Mouse (Mus musculus): ENCODE measurements around the gene Gm1113.

DNA sequence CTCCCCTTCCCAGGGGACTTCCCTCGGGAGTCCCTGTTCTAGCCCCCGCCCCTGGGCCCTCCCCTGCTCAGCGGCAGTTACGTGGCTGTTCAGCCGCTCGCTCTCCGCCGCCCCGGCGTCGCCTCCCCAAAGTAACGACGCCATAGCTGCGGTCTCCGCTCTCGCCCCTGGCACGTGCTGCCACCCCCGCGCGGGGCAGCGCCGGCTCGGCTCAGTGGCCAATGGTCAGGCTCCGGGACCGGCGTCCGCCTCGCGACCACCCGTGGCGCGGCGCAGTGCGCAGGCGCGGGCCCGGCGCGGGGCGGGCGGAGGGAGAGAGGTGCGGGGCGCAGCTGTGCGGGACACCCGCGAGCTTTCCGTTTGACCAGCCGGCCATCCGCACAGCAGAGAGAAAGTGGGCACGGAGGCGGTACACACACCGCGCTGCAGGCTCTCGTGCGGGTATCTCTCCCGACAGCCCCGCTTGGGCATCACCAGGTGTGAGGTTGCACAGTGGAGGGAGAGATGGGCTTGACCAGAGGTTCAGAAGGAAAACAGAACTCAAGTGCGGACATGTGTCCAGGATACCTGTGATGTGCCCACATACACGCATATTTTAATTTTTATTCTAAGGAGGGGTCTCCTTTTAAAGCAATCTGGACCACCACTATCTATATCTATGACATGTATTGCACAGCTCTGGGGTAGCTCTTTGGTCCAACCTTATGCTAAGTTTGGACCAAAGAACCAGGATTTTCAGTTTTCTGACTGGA lies 40.4 kb upstream of the Gm1113 start, which contains the start of the genes Ddx25 and Pus3:
- no peak for TF ChIP-seq CTCF (IDR thresholded peaks at IDR 0.05)
- TF ChIP-seq EP300 (IDR thresholded peaks at IDR 0.05), result no peak

All from lung, postnatal 0 days (tissue).